Mouse (Mus musculus) neutrophil, adult 5-6 weeks (primary cell): ENCODE measurements around the gene Lhx9. TPM values are rescaled to one million over a fixed set of nuclear protein-coding genes. Genes with fewer than 3 reads are reported as not detected.

Experiments used
- ATAC-seq: fragments of 151-379, 151-347 bp; 2 replicates; pipeline ENCODE4 v1.8.0; 2017; ENCODE audit warnings: mild to moderate bottlenecking, moderate TSS enrichment; ENCODE audit not compliant: insufficient number of reproducible peaks, poor library complexity, low FRiP score, severe bottlenecking; ENCODE audit errors: extremely low read depth
- total RNA-seq: library from RNA; stranded (forward); fragments of 200-1000 nt; gene quantifications from 2 replicates; pipeline ENCODE4 v1.2.3, GENCODE M21; 2017

Gene Lhx9
- total RNA-seq, result not detected in 2 replicates

- no peak for ATAC-seq
These were observed at the start of gene Lhx9 for GRCm38 (mm10) chr1:138848511-138849109. Gene Lhx9, minus strand, starts transcription at chr1:138848577.

- no peak for ATAC-seq
These were observed 47.7 kb upstream of the Lhx9 start for GRCm38 (mm10) chr1:138896088-138896487.

DNA sequence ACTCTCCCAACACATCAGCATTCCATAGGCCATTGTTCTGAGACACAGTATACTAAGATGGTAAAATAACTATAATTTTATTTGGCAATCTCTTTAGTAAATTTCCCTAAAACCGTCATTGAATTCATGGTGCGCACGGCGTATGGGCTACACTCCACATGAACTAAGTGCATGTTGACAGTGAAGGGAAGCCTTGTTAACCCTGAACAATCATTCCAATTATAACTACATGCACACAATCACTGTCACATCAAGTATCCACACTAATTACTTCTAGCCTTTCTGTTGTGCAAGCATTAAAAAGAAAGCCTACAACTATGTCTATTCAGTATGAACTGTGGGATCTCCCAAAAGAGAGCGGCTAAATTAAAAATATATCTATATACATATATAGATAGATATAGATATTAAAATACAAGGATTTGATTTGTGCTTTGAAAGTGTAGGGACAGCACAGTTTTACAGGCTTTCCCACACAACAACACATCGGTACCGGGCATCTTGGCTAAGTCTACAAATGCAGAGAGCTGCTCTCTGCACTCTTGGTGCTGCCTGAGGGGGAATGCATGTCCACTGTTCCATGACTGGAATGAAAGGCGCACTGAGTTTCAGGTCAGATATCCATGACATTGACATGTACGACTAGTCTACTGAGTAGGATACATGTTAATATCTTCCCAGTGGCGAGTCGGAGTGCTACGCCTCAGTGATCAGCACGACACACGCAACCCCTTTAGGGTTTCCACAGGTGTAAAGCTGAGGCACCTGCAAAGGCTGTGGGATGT lies 29.3 kb upstream of the Lhx9 start:
- no peak for ATAC-seq

DNA sequence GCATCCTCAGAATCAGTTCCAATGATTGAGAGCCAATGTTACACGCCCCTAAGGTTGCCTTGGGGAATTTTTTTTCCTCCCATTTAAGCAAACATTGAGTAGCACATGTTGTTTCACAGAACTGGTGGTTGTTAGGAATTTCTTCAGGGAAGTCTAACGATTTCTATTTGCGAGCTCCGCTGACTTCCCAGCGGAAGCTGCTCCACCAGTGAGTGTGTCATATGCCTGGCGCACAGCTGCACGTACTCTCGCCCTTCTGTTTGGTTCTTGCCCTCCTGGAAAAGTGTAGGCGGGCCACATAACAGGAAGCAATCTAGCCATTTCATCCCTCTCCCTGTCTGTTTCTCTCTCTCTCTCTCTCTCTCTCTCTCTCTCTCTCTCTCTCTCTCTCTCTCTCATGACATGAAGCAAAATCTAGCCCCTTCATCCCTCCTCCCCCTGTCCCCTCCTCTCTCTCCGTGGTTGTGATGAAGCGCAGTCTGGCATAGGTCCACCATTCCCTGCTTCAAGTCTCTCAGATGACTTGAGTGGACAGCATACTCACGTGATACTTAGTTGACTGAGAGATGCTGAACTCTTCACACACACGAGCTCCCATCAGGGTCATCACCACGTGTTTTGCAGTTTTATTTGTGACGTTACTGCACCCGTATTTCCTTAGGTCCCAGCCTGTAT lies 28.1 kb upstream of the Lhx9 start:
- ATAC-seq, result no peak

DNA sequence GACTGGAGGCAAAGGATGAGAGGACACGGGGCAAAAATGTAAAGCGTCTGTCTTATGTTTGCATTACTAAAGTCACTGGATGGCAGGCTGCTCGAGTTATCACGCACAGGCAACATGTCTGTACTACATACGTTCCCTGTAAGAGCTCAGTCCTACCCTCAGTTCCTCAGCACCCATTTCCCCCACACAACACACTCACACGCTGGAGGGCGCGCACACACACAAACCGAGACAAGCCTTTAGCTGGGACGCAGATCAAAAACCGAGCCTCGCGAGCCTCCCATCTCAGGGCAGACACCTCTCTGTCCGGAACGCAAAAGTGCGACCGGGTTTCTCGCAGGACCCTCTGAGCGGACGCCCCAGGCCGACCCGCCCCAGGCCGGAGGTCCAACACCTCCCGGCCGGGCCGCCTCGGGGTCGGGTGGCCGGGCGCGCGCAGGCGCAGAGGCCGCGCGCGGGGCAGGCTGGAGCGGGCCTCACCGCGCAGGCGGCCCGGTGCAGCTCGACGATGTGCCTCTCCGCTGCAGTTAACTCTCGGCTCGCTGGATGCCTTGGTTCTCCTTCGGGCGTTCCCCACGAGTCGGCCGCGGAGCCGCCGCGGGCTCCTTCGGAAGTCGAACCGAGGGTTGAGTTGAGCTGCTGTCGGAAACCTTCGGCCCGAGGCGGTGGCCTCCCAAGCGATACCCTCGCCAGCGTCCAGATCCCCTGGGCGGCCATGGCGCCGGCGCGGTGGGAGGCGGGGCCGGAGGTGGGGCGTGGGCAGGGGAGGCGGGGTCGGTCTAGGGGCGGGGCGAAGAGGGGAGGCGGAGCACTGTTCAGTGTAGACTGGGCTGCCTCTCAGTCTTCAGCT lies 7.9 kb upstream of the Lhx9 start, which contains the start of gene 2310009B15Rik:
2310009B15Rik (minus strand) TSS at position 752 of the 850 bp plus-strand sequence.
- ATAC-seq, result peak; percentile 84

DNA sequence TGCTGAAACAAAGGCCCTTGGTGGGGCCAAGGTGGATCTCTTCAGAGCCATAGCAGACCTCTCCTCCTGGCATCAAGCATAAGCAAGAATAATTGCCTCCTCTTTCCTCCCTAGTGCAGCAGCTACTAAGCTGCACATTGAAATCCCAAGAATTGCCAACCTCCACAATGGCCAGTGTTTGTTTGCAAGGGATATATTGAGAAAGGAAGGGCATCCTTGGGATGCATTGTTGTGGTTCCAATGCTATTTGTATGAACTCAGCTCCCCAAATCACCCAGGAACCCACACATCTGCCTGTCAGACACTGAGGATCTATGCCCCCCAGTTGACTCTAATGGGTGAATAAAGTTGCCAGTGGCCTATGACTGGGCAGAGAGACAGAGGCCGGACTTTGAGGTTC lies 2.4 kb upstream of the Lhx9 start:
- ATAC-seq, result no peak

DNA sequence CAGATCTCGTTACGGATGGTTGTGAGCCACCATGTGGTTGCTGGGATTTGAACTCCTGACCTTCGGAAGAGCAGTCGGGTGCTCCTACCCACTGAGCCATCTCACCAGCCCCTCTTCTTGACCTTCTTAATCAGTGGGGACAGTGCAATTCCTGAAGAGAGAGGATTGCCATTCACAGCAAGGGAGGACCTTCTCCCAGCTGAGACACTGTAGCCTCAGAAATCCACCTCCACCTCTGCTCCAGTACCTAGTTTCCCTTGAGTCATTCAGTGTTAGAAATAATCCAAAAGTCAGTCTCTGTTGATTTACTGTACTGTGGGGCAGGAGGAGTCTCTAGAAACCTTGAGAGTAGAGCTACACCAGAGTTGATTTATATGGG lies 1.8 kb upstream of the Lhx9 start:
- no peak for ATAC-seq

- ATAC-seq, result no peak
These were observed 1.3 kb upstream of the Lhx9 start for GRCm38 (mm10) chr1:138849531-138850160.

- no peak; the same call in 1 of the 2 replicates for ATAC-seq
These were observed 351 bp downstream of the Lhx9 start for GRCm38 (mm10) chr1:138848026-138848425.

DNA sequence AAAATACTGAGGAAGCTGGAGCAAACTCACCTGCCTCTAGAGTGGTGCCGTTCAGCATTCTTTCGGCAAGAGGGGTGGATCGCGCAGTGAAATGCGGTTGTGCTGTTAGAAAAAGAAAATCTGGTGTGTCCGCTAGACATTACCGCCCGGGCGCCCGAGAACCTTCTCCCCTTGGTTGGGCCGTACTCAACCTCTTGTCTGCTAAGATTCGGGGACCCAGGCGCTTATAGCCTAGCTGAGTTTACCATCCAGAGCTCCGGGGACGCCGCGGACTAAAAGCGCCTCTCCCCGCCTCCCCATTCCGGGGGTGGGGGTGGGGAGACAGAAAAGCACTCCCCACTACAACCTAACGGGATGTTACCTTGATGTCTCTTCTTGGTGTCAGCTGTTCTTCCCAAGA lies 1.2 kb downstream of the Lhx9 start:
- no peak for ATAC-seq

- no peak for ATAC-seq
These were observed 1.8 kb downstream of the Lhx9 start for GRCm38 (mm10) chr1:138846581-138846980.

GRCm38 (mm10) chr1:138846131-138846530 lies 2.2 kb downstream of the Lhx9 start:
- no peak for ATAC-seq

DNA sequence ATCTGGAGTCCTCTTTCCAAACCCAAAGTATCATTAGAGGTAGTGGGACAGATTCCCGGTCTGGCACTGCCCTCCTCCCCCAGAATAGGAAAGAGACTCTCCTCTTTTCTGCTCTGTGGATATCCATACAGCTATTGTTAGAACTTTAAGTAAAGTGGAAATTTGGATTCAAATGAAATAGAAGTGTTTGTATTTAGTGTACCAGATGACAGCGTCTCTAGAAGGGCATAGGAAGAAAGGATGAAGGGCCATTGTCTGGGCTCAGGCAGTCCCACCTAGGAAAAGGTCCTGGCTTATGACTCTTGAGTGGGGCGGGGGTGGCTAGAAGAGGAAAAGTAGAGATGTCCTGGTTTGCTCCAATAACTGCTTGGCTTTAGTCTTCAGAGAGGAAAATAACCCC lies 2.9 kb downstream of the Lhx9 start:
- no peak for ATAC-seq

DNA sequence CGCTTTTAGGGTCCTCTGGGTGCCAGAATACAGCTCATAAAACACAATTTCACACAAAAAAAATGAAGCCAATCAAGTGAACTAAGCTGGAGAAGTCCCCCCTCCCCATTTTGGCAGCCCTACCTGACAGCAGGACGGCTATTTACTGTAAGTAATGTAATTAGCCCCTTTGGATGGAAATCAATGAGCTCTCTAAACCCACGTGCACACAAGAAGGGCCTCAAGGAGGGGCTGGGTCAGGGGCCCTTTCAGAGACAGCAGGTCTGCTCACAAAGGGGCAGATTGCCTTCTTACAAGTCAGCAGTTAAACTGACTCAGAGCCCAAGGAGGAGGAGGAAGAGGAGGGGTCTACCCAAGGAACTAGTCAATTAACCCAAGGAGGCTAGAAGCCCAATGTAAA lies 4.2 kb downstream of the Lhx9 start:
- no peak for ATAC-seq

- ATAC-seq, result peak; percentile 40; the same call in 1 of the 2 replicates
These were observed 4.9 kb downstream of the Lhx9 start for GRCm38 (mm10) chr1:138843361-138844091.

- no peak for ATAC-seq
These were observed 5.6 kb downstream of the Lhx9 start for GRCm38 (mm10) chr1:138842756-138843155.

DNA sequence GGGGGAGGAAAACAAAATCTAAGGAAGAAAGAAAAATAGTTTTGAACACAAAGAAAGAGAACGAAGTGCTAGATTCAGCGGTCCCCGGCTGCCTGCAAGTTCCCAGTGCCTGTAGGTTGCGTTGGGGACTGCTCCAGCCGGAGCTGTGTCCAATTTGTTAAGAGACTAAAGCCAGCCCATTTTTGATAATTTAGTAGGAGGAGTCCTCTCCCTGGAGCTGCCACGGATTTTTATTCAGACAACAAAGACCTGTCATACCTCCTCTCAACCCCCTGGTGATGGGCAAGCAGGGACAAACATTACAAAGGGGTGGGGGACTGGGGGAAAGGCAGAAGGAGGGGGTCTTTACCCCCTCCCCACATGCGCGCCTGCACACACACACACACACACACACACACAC lies 6.1 kb downstream of the Lhx9 start:
- ATAC-seq, result no peak
